35 mouse cellular contexts compared by ENCODE assay signal in genomic region chrX:43388106-43388505, GRCm38 (mm10). TPM values are rescaled to one million over a fixed set of nuclear protein-coding genes. Genes with fewer than 3 reads are reported as not detected.
"Had no signal": no experiment of that assay in that cellular context is flagged by ENCODE, and none has a peak within 500 bp of the region (broad histone marks: within the 10 kb centered on the region; RNA-seq: fewer than 3 reads in every experiment).

No protein-coding gene starts in this region.

- H3K27ac ChIP-seq: heart, adult 2 months; heart, embryonic 10.5 days; heart, embryonic 13.5 days; heart, embryonic 15.5 days; hindbrain, embryonic 10.5 days; hindbrain, embryonic 12.5 days; hindbrain, embryonic 13.5 days; hindbrain, embryonic 14.5 days; hindbrain, embryonic 15.5 days; hindbrain, postnatal 0 days; kidney, embryonic 15.5 days; kidney, postnatal 0 days; layer of hippocampus, adult 2 months had no signal

- H3K27me3 ChIP-seq: heart, embryonic 12.5 days; heart, embryonic 13.5 days; heart, embryonic 15.5 days; hindbrain, embryonic 12.5 days; hindbrain, embryonic 13.5 days; hindbrain, embryonic 15.5 days; kidney, embryonic 15.5 days had no signal

- H3K9ac ChIP-seq: heart, embryonic 12.5 days; heart, embryonic 13.5 days; heart, embryonic 15.5 days; hindbrain, embryonic 12.5 days; hindbrain, embryonic 13.5 days; hindbrain, embryonic 14.5 days; hindbrain, embryonic 15.5 days; kidney, embryonic 15.5 days had no signal

- H3K4me2 ChIP-seq: heart, embryonic 11.5 days; heart, embryonic 12.5 days; heart, embryonic 13.5 days; heart, embryonic 15.5 days; hindbrain, embryonic 12.5 days; hindbrain, embryonic 13.5 days; hindbrain, embryonic 14.5 days; hindbrain, embryonic 15.5 days; kidney, embryonic 15.5 days had no signal

- H3K36me3 ChIP-seq: heart, embryonic 10.5 days; heart, embryonic 12.5 days; heart, embryonic 13.5 days; heart, embryonic 15.5 days; hindbrain, embryonic 10.5 days; hindbrain, embryonic 12.5 days; hindbrain, embryonic 13.5 days; hindbrain, embryonic 15.5 days; kidney, embryonic 15.5 days had no signal

- H3K9me3 ChIP-seq: heart, embryonic 10.5 days; heart, embryonic 12.5 days; heart, embryonic 13.5 days; heart, embryonic 15.5 days; hindbrain, embryonic 10.5 days; hindbrain, embryonic 12.5 days; hindbrain, embryonic 13.5 days; hindbrain, embryonic 15.5 days; kidney, embryonic 15.5 days had no signal

- H3K4me3 ChIP-seq: heart, adult 2 months; heart, embryonic 10.5 days; heart, embryonic 12.5 days; heart, embryonic 13.5 days; heart, embryonic 15.5 days; hindbrain, embryonic 10.5 days; hindbrain, embryonic 12.5 days; hindbrain, embryonic 13.5 days; hindbrain, embryonic 15.5 days; kidney, embryonic 15.5 days; layer of hippocampus, adult 2 months had no signal

- H3K4me1 ChIP-seq: heart, embryonic 10.5 days; heart, embryonic 12.5 days; heart, embryonic 13.5 days; heart, embryonic 15.5 days; hindbrain, embryonic 10.5 days; hindbrain, embryonic 12.5 days; hindbrain, embryonic 13.5 days; hindbrain, embryonic 15.5 days; kidney, embryonic 15.5 days had no signal

- ATAC-seq: hindbrain, embryonic 16.5 days; hindbrain, postnatal 0 days; inflammation-experienced regulatory T-cells, adult 6 months had no signal

- DNase-seq: heart, adult 2 months; heart, postnatal 10 days; heart, postnatal 14 days; heart, postnatal 36 days; heart, postnatal 4 days; kidney, adult 11 months; kidney, adult 18-20 months; kidney, adult 2 months; kidney, adult 8-10 months; kidney, adult 9 months; kidney, postnatal 10 days; kidney, postnatal 14 days; kidney, postnatal 25 days; kidney, postnatal 36 days; kidney, postnatal 4 days; layer of hippocampus, adult 9-11 months; layer of hippocampus, postnatal 36 days had no signal

RNA-seq across cellular contexts. Expression of gene Tenm1, which starts 40.8 kb away (rescaled TPM):
- polyA plus RNA-seq: heart, embryonic 14.5 days; heart, postnatal 0 days; kidney, adult 2 months had no signal
